Mouse (Mus musculus): ENCODE results near the gene AC124502.3.

GRCm38 (mm10) chr19:5082005-5082404 is 43.3 kb downstream of the AC124502.3 start:
- TF ChIP-seq CTCF (IDR thresholded peaks at IDR 0.05; ENCODE audit: low read depth, low read length) (no peak), POLR2A (IDR thresholded peaks at IDR 0.05; ENCODE audit: extremely low read depth, insufficient read depth, low read length) (no peak)

Measured in liver, adult 2 months (tissue).